Mouse (Mus musculus) R1 (cell line): Measurements from ENCODE around the gene Adam11.

Experiments
- DNase-seq: peaks from one replicate; pipeline ENCODE4 v3.0.0-alpha.2; 2018; ENCODE audit warnings: low read depth, low spot score

The Adam11 gene

GRCm38 (mm10) chr11:102778597-102778996 lies 17.4 kb downstream of the Adam11 start:
- no peak for DNase-seq

DNA sequence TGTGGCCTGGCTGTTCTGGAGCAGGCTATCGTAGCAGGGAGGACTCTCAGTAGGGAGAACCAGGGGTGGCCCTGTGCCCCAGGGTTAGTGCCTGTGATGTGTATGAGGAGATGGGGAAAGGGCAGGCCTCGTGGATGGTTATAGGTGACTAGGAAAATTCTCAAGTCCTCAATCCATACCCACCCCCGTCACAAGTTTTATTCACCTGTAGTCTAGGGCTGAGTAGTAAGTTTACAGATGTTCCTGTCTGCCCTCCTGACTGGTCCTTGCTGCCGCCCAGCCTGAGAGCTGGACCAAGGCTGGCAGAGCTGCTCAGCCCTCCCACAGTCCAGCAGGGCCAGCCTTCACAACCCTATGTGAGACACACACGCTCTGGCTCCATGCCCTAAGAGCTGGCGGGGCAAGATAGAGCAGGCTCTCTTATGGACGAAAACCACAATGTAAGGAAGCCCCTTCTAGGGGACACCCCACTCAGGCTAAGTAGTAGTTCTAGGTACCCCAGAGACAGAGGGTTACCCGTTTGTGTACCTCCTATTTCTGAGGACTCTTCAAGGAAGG lies 17.9 kb downstream of the Adam11 start:
- DNase-seq = no peak

GRCm38 (mm10) chr11:102779824-102780223 lies 18.6 kb downstream of the Adam11 start:
- DNase-seq = no peak

DNA sequence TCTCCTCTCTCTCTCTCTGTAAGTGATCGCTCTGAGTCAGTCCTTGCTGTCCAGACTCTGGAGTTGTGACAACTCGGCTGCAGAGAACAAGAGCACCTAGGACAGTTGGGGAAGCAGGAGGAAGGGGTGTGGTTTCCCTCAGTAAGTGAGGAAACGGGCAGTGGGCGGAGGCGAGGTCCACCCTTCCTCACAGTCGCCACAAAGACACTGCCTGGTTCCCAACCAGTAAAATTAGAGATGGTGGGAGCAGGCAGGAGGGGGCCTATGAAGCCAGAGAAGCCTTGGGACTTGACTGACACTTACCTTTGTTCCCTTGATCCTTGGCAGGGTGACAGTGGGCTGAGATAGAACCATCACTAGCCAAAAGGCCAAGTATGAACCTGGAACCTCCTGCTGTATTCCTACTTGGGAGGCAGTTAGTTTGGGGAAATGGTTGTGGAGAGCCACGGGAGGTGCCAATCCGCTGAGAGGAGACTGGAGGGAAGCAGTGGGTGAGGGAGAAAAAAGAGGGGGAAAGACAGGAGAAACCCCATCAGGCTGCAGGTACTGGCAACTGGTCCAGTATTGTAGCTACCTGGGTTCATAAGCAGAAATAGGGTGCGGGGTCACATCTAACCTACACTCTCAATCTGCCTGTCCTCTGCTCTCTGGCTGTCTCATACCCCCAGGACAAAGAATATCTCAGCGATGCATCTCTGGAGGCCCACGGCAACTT lies 19.2 kb downstream of the Adam11 start:
- no peak for DNase-seq

DNA sequence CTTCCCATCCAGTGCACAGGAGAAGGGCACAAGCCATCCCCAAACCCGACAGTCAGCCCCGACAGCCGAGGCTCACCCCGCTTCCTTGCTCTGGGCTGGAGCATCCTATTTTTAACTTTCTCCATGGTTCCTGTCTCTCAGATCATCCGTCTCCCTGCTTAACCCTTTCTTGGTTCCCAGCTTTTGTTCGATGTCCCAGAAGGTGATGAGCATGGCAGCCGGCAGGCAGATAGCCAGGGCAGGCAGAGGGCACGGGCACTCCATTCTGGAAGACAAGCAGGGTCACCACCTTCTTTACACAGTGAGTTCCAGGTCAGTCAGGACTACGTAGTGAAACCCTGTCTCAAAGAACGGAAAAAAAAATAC lies 19.7 kb downstream of the Adam11 start:
- no peak for DNase-seq

DNA sequence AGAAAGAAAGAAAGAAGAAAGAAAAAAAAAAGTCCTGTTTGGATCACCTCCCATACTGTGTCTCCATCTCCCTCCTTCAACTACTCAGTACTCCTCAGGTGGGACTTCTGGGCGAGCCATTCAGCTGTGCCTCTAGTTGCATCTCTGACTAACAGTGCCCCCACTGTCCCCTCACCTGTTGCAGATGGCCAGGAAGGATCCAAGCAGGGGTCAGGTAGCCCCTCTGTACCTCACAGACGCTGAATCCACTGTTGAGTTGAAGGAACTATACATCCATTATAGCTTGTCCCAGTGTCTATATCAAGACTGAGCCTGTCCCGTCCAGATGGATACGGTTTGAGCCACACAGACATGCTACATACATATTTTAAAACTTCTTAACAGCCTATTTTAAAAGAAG lies 20.3 kb downstream of the Adam11 start:
- DNase-seq = no peak

GRCm38 (mm10) chr11:102783443-102783842 lies 22.2 kb downstream of the Adam11 start:
- no peak for DNase-seq

DNA sequence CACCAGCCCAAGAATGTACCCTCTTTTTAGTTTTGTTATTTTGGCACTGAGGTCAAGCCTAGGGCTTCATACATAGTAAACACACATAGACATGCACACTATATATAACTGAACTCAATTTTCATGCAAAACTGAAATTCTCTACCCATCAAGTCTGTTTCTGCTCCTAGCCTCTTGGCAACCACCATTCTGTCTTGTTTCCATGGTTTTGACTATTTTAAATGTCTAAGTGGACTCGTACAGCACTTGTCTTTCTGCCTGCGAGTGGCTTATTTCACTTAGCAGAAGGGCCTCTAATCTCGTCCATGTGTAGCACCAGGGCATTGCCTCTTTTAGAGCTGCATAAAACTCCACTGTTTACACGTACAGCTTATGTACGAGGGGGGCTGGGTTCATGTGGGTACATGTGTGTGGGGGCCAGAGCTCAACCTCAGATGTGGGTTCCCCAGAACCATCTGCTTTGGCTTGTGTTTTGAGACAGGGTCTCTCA lies 26.5 kb downstream of the Adam11 start:
- no peak for DNase-seq

GRCm38 (mm10) chr11:102791682-102792445 lies 30.6 kb downstream of the Adam11 start:
- no peak for DNase-seq

- DNase-seq = no peak
Observed at GRCm38 (mm10) chr11:102794157-102794556, 32.9 kb downstream of the Adam11 start.

DNA sequence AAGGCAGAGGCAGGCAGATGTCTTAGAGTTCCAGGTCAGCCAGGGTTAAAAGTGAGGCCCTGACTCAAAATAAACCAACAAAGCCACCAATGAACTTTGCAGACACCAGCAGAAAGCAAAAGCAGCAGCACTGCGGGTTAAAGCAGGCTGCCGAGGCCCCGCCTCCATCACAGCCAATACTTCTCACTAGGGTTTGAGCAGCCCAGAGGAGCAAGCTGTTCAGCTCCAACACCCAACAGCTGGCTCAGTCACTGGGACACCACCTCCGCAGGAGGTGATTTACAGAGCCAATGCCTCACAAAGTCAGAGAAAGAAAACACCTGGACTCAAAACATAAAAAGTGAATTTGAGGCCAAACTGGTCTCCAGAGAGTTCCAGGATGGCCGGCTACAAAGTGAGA lies 42.2 kb downstream of the Adam11 start:
- peak; percentile 23 for DNase-seq

DNA sequence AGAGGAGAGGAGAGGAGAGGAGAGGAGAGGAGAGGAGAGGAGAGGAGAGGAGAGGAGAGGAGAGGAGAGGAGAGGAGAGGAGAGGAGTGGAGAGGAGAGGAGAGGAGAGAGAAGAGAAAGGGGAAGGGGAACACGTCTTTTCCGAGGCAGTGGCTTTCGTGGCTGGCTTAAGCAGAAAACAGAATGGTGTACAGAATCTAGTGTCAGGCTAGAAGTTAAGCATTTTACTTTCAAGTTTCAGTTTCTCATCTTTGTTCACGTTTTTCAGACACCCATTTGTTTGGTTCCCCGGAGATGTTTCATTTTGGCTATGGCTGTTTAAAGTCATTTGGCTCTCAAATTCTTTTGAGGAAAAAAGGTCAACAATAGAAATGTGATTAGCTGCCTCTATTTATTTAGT lies 47.0 kb downstream of the Adam11 start:
- no peak for DNase-seq

DNA sequence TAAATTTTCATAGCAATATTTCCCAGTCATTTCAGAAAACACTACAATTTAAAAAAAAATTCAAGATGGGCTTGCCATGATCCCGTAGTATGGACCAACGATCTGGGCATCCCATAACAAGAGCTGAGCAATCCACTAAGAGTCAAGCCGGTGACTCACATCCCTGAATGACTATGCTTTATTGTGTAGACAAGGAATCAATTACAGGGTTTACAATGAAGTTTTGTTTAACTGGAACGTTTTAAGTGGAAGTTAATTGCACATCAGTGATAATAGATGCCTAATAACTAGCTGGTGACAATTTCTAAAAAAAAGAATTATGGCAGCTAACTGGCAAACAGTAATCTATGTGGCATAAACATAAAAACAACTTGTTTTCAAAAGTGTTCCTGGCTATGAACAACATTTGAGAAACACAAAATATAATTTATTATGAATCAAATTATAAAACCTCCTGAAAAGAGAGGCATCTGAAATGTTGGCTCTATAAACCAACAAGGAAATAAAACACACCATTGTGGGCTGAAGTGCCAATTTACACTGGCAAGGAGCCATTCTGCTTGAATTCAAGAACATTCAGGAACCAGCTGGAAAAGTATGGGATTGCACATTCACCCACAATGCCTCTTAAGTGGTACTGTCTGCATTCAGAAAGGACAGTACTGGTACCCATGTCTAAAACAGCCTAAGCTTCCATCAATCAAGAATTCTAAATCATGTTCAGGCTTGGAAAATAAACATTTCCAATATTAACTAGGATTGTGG lies 49.7 kb downstream of the Adam11 start:
- no peak for DNase-seq

DNA sequence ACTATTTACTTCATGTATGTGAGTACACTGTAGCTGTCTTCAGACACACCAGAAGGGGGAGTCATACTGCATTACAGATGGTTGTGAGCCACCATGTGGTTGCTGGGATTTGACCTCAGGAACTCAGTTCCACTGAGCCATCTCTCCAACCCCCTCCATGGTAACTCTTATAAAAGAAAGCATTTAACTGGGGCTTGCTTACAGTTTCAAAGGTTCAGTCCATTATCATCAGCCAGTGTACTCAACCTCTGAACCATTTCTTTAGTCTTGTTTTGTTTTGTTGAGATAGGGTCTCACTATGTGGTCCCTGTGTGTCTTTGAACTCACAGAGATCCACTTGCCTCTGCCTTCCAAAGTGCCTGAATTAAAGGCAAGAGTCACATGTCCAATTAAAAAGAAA lies 53.6 kb downstream of the Adam11 start:
- peak; percentile 62 for DNase-seq

DNA sequence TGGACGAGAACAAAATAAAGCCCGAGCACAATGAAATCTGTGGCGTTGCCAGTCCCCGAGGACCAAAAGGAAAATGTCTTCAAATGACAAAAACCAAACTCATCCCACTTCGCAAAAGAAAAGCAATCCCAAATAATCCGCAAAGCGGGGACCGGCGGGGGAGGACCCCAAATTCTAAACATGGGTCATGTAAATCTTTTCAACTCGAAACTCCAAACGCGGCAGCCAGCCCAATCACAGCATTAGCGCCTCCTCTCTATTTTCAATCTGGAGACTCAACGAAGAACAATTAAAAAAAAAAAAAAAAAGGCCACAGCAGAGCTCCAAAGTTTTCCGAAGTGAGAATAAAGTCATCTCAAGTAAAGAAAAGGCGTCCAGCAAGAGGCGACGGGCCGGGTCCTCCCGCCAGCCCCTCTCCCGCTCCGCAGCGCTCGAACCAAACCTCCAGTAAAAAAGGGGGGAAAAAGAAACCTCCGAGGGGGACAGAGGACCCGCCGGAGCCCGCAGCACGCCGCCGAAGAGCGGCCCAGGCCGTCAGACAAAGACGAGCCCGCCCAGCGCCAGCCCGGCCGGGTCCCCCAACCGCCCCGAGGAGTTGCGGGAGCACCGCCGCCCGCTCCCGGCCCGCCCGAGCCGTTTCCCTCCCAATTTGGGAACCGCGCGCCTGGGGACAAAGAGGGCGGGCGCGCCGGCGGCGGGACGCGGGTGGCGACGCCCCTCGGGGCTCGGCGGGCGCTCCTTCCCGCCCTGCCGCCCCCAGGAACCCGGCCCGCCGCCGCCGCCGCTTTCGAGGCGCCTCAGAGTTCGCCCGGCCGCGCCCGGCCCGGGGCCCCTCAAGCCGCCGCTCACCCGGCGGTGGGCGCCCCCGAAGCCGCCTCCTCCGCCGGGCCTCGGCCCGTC lies 57.1 kb downstream of the Adam11 start:
- peak; percentile 37 for DNase-seq

- DNase-seq = peak; percentile 100
Observed at GRCm38 (mm10) chr11:102819021-102819782, 58.0 kb downstream of the Adam11 start, which contains the start of gene Gjc1. Gjc1 (minus strand) TSS chr11:102819700.

DNA sequence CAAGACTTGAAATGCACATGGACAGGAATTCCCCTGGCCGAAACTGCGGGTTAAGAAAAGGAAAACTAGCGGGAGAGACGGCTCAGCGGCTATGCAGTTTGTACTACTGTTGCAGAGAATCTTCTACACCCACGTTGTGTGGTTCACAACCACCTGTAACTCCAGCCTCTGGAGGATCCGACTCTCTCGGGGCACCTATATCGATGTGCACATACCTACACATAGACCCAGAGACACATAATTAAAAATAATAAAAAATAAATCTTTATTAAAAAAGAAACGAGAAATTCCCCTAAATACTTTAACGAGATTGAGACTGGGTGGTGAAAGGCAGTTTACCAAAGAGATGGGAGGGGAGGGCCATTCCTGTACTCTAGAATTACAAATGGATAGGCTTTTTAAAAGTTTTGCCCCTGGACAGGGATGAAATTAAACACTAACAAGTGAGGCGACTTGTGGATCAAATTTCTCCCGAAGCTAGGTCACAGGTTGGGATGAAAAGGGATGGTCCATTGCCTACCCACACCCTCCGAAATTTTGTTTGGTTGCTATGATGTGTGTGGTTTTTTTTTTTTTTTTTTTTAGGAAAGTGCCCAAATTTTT lies 58.6 kb downstream of the Adam11 start:
- DNase-seq = peak; percentile 58

- peak; percentile 100 for DNase-seq
Observed at GRCm38 (mm10) chr11:102820432-102820831, 59.2 kb downstream of the Adam11 start.

DNA sequence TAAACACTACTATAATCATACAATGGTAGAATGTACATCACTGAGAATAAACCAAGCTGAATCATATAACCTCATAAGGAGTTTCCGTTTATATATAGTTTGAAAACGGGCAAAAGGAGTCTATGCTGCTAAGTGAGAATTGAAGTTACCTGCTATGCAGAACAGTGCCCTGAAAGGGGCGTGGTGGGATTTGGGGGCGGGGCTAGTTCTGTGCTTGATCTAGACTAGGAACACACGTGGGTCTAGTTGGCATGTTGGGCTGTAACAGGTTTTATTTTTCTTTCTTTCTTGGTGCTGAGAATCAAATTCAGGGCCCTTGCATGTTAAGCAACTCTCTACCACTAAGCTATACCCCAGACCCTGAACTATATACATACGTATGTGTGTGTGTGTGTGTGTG lies 60.0 kb downstream of the Adam11 start:
- peak; percentile 91 for DNase-seq

DNA sequence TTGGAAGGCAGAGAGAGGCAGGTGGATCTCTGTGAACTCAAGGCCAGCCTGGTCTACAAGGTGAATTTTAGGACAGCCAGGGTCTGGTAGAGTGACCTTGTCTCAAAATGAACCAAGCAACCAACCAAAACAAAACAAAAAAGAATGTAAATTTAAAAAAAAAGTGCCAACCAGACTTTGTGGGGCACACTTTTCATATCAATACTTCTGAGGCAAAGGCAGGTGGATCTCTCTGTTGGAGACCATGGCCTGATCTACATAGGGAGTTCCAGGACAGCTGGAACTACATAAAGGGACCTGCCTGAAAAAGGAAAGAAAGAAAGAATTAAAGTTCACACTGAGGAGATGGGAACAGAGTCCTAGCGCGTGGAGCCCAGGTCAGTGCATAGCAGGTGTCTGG lies 65.2 kb downstream of the Adam11 start:
- peak; percentile 81 for DNase-seq
